Mouse (Mus musculus) ES-E14 (cell line): ENCODE data around the gene Omp.

Experiments
- HCFC1 ChIP-seq: IDR thresholded peaks from 2 replicates; pipeline ENCODE4 v1.6.1; 2012; ENCODE audit warnings: low read length, inconsistent platforms, borderline replicate concordance; ENCODE audit not compliant: insufficient read depth
- ZNF384 ChIP-seq: IDR thresholded peaks from 2 replicates; pipeline ENCODE4 v1.6.1; 2012; ENCODE audit warnings: low read depth, low read length, inconsistent platforms

- TF ChIP-seq ZNF384: no peak
- TF ChIP-seq HCFC1: no peak
Measured at GRCm38 (mm10) chr7:98139216-98139615, 6.1 kb downstream of the Omp start.
